Mouse (Mus musculus): ENCODE results near the gene Gipc1. TPM values are rescaled to one million over a fixed set of nuclear protein-coding genes. Genes with fewer than 3 reads are reported as not detected.
A peak's percentile ranks its signal among the peaks of the same experiment; 100 is the strongest.

The Gipc1 gene
- total RNA-seq, 1 experiment from 2014 or later = 48.8 TPM

- no peak for DNase-seq
These were observed 4.4 kb upstream of the Gipc1 start for GRCm38 (mm10) chr8:83648031-83648430.

- DNase-seq = no peak
These were observed 2.8 kb upstream of the Gipc1 start for GRCm38 (mm10) chr8:83649699-83650098.

- no peak for DNase-seq
These were observed 526 bp downstream of the Gipc1 start for GRCm38 (mm10) chr8:83652744-83653661.

GRCm38 (mm10) chr8:83653662-83654017, 1.2 kb downstream of the Gipc1 start:
- no peak for DNase-seq

- DNase-seq = no peak
These were observed 2.2 kb downstream of the Gipc1 start for GRCm38 (mm10) chr8:83654725-83655124.

GRCm38 (mm10) chr8:83656043-83656442, 3.6 kb downstream of the Gipc1 start:
- DNase-seq = no peak

GRCm38 (mm10) chr8:83656484-83657246, 4.2 kb downstream of the Gipc1 start:
- DNase-seq = no peak

GRCm38 (mm10) chr8:83660545-83660944, 8.1 kb downstream of the Gipc1 start:
- no peak for DNase-seq

- no peak for DNase-seq
These were observed 8.7 kb downstream of the Gipc1 start for GRCm38 (mm10) chr8:83660995-83661680.

- DNase-seq = peak; percentile 87
These were observed 9.9 kb downstream of the Gipc1 start for GRCm38 (mm10) chr8:83662421-83662826.

- DNase-seq = no peak
These were observed 11.6 kb downstream of the Gipc1 start for GRCm38 (mm10) chr8:83664096-83664495.

GRCm38 (mm10) chr8:83664931-83665625, 12.6 kb downstream of the Gipc1 start:
- no peak for DNase-seq

- DNase-seq = peak; percentile 53
These were observed 13.7 kb downstream of the Gipc1 start, which contains the start of gene Ptger1 for GRCm38 (mm10) chr8:83665969-83666865. Gene Ptger1 (plus strand): TSS chr8:83666678.

- DNase-seq = no peak
These were observed 14.4 kb downstream of the Gipc1 start for GRCm38 (mm10) chr8:83666866-83667234.

GRCm38 (mm10) chr8:83667526-83667925, 15.0 kb downstream of the Gipc1 start:
- no peak for DNase-seq

- DNase-seq = peak; percentile 61
These were observed 15.8 kb downstream of the Gipc1 start for GRCm38 (mm10) chr8:83668010-83668916.

GRCm38 (mm10) chr8:83669013-83669412, 16.5 kb downstream of the Gipc1 start:
- no peak for DNase-seq

GRCm38 (mm10) chr8:83672936-83673335, 20.5 kb downstream of the Gipc1 start:
- DNase-seq = no peak

GRCm38 (mm10) chr8:83674497-83674896, 22.0 kb downstream of the Gipc1 start:
- no peak for DNase-seq

GRCm38 (mm10) chr8:83679866-83680265, 27.4 kb downstream of the Gipc1 start:
- no peak for DNase-seq

All from adrenal gland, postnatal 25 days (tissue).